Mouse (Mus musculus) adrenal gland, postnatal 14 days (tissue): ENCODE results near the gene Nfkbia. TPM values are rescaled to one million over a fixed set of nuclear protein-coding genes. Genes with fewer than 3 reads are reported as not detected.

Source experiments
- DNase-seq: peaks from one replicate; pipeline ENCODE4 v3.0.0; 2021; ENCODE audit warnings: mixed read lengths
- total RNA-seq: library from RNA; stranded (reverse); gene quantifications from 2 replicates; pipeline ENCODE4 v1.2.3, GENCODE M21; 2021

Gene Nfkbia
- total RNA-seq, 1 experiment from 2014 or later = 95.5 TPM

DNA sequence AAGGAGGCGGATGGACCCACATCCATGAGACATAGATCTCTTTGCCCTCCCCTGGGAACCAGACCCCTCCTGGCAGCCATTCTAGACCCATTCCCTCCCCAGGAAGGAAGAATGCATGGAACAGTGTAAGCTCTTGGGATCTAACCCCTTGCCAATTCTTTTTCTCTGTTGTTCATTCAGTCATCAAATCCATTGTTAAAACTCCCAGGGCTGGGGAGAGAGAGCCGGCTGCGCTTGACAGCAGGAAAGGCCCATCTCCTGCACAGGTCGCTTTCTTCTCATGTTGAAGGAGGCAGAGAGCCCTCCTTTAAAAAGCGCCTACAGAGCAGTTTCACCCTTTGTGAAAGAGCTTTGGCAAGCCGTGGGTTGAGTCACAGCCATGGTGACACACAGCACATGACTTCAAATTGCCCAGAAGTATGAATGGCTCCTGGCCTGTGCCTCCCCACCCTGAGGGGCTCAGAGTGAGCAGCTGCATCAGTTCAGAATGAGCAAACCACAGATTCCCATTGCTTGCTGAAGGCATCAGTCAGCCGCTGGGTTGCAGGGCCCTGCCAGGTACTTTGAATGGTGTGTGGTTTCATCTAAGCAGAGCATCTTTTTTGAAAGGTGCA lies 26.3 kb downstream of the Nfkbia start:
- DNase-seq = peak; percentile 81

DNA sequence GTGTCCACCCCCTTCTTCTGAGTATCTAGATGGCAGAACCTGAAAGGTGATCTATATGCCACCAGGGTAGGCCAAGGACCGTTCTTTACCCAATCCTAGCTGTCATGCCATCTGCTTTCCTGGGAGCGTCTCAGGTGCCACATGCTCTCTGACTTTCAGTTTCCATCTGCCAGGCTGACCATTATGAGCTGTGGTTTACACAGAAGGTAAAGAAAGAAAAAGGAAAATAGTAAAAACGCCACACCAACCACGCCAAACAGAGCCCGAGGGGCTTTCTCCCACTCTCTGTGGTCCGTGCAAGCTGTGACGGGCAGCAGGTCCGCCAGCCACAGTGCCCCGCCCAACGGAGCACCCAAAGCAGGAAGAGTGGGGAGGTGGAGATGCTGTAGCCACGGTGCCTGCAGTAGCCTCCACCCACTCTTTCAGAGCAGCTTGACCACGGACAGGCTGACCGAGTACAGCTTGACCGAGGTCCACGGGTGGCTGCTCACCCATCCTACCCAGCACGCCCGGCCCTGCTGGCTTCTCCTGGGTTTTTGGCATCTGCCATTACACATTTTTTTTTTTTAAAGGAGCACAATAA lies 27.0 kb downstream of the Nfkbia start:
- DNase-seq = no peak

DNA sequence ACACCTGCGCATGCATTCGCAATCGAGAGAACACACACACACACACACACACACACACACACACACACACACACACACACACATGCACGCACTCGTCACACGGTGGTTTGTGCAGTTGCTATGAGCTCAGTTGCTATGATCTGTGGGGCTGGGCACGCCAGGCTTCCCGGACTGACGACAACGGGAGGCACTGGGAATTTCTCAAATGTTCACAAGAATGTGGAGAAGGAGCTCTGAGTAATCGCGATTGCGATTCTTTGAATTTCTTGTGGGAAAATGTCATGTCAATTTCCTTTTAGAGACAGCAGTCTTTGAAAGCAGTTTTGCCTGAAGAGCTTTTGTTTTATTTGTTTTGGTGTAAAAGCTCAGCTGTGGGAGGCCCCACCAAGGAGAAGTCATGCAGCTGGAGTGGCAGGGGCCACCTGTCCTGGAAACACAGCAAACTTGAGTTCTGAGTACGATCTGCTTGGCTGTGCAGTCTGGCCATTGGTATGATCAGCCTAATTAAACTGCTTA lies 27.5 kb downstream of the Nfkbia start:
- no peak for DNase-seq

DNA sequence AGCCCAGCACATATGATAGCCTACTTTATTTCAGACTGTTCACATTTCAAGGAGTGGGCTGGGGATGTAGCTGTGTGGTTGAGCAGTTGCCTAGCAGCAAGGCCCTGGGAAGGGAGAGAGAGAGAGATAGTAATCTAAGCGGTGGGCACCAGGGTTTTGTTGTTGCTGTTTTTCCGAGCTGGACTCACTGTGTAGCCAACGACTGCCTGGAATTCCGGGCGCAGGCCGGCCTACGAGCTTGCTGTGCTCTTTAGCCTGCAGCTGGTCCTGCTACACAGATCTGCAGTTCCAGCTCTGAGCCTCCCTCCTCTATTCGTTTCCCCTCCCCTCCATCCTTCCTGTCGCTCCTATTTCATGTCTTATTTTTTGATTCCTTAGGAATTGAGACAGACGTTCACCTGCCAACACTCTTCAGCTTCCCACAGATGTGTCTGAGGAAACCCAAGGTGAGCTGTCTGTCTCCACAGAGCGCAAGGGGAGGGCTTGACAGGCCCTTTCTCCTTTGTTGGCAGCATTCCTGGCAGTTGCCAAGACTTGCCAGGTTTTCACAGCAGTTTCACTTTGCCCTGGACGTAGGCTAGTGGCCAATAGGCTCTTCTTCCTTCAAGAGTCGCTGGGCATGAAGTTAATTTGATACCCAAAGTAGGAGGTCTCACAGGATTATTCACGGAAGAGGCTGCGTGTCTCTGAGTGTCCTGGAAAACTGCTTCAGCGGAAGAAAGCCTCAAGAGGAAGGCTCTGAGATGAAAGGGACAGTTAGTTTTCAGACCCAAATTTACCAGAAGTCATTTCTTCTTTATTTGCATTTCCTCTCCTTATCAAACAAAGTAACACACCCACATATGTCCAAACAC lies 28.2 kb downstream of the Nfkbia start:
- peak; percentile 85 for DNase-seq

DNA sequence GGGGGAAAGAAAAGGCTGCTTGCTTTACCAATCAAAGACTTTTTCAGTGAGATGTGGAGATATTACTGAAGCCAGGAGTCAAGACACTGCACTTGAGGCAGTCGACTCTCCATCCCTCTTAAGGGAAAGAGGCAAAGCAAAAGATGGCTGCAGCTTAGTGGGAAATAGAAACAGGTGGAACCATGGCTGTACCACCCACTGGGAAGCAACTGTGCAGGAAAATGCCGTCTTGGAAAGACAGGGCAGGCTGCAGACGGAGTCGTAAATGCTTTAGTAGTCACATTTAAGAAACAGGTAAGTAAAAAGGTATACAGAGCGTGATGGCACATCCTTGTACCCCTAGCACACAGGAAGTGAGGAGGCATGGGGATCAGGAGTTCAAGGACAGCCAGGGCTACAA lies 29.4 kb downstream of the Nfkbia start:
- no peak for DNase-seq

DNA sequence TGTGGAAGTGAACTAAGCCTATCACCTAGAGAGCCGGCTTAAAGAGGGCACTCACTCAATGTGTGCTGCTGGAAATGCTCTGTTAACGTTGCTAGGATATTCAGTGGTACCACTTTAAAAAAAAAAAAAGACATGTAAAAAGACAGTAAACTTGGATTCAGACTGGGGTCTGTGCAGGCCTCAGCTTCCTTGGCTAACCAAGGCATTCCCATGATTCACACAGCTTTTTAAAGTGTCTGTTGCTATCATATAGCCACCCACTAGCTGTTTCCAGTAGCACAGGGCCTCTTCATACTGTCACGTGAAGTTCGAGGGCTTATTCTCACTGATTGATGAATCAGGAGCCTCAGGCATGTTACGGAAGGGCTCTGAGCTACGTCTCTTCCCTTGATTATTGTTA lies 30.0 kb downstream of the Nfkbia start:
- no peak for DNase-seq

DNA sequence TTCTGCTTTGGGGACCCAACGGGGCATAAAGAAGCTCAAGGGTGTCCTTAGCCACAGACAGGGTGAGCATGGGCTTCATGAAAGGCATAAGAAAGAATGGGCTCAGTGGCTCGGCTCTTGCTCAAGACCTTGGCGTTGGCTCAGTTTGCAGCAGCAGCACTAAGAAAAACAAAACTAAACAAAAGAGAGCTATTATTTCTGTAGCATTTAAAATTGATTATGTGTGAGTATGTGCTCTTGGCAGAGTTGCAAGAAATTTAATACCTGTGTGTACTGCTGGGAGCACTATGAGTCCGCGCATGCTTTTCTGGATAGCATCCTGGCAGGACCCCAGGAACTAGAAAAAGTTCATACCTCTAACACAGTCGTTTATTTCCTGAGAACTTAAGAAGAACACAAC lies 30.7 kb downstream of the Nfkbia start:
- DNase-seq = peak; percentile 48

DNA sequence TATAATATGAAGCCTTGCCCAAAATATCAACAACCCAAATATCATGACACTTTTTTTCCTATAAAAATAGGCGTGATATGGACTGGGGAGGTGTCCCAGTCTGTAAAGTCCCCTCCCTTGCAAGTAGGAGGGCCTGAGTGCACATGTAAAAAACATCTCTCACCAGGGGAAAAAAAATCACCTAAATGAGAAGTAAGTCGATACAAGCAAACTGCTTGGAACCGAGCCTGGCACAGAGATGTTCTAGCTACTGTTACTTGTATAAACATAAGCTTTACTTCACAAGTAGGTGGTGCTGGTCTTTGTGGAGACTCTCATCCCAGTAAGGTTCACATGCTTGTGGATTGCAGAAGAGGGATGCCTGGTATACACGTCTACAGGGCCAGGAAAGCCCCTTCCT lies 31.5 kb downstream of the Nfkbia start:
- DNase-seq = no peak

DNA sequence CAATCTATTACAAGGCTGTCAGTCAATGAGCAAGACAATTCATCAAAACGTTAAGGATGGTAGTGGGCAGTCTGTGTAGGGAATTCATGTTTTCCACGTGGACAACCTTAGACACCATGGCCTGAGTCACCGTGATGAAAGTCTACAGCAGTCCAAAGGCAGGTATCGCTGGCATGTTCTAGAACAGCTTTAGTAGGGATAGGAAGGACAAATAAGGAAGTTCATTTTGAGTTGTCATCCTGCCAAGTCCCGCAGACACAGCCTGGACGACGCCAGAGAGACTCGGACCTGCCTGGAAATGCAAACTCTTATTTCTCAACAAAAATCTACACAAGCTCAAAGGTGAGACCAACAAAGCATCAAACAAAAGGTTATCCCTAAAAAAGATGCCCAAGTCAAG lies 32.7 kb downstream of the Nfkbia start:
- DNase-seq = no peak

DNA sequence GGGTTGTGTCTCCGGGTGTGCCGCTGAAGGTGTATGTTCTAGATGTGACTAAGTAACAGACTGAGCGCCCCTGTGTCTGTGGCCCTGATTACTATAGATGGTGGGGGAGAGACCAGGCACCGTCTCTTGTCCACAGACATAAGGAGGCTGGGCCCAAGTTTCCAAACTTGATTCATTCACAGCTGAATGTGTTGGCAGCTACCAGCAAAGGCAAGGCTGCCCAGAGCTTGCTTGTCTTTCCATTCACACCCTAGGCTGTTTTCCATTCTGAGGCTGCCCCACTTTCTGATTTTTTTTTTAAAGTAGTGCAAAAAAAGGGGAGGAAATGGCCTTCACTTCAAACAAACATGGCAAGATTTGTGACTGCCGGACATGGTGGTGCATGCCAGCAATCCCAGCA lies 35.6 kb downstream of the Nfkbia start:
- peak; percentile 44 for DNase-seq

DNA sequence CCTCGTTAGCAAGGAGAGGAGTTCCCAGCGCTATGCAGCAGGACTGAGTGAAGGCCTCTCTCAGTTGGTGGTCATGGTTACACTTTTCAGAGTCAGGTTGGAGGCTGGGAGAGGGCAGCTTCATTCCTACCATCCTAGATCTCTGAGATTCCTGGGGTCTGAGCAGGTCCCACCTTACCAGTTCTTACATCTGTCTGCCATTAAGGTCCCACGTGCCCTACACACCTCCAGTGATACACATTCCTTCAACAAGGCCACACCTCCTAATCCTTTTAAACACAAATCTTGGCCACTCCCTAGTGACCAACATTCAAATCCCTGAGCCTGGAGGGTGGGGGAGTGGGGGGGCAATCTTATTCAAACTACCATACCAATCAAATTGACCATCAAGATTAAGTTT lies 36.3 kb downstream of the Nfkbia start:
- no peak for DNase-seq

DNA sequence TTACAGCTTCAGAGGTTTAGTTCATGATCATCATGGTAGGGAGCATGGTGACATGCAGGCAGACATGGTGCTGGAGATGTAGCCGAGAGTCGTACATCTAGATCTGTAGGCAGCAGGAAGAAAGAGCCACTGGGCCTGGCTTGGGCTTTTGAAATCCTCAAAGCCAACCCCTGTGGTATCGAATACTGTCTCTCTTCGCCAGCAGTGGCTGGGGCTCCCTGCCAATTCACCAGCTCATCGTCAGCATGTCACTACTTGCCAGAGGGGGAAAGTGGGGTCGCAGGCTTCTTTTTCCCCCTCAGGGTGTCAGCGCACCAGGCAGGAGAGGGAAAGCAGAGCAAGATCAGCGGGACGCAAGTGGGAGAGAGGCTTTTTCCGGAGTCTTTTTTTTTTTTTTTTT lies 37.2 kb downstream of the Nfkbia start:
- DNase-seq = peak; percentile 8

DNA sequence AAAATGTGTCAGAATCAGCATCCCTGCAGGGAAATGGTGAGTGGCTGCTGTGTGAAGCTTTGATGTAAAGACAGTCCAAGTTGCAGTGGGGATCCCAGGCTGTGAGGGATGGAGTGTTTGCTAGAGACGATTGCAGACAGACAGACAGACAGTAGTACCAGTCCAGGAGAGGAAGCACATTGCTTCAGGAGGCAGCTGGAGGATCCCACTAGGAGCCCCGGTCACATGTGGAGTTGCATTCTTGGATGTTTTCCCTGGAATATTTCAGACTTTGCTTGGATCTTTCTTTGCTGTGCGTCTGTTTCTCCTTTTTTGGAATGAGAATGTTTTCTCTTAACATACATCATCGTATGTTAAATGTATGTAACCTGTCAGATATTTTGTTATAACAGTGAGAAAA lies 38.5 kb downstream of the Nfkbia start:
- DNase-seq = no peak

DNA sequence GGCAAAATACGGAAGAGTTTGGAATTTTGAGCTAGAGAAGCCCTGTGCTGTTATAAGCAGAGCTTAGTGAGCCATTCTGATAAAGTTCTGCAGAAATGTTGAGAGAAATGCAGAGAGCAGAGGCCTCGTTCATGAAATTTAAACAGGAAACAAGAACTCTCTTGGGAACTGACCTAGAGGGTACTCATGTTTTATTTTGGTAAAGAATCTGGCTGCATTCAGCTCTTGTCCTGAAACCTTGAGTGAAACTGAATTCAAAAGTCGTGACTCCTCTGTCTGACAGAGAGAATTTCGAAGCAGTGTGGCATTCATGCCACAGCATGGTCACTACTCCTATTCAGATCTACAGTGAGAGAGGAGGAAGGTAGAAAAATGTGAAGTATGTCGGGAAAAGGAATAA lies 39.6 kb downstream of the Nfkbia start:
- DNase-seq = no peak

DNA sequence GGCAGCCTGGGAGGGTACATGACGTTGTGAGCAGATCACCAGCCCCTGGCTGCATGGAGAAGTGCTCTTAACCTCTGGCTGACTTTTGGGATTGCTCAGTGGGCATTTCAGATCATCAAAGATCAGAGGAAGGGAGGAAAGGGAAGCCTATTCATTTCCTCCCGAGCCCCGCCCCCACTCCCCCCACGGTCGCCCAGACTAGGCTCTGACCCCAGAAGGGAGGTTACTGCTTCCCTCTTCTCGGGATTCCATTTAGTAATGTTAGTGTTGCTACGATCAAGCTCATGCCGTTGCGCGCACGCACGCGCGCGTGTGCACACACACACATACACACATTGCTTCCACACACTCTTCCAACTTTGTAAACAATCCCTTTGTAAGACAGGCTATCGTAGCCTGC lies 42.0 kb downstream of the Nfkbia start:
- DNase-seq = no peak

DNA sequence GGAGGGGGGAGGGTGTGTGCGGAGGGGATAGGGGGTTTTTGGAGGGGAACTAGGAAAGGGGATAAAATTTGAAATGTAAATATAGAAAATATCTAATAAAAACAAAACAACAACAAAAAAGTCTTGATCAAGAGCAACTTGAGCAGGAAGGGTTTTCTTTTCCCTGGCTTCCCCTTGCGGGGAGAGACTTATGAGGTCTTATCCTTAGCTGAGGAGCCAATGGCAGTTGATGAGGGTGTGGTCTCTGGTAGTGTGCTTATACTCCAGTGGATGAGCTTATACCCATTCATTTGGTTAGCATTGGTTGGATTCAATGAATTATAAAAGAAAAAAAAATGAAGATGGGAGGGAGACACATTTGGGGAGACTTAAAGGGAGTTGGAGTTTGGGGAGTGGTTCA lies 43.4 kb downstream of the Nfkbia start:
- DNase-seq = no peak

DNA sequence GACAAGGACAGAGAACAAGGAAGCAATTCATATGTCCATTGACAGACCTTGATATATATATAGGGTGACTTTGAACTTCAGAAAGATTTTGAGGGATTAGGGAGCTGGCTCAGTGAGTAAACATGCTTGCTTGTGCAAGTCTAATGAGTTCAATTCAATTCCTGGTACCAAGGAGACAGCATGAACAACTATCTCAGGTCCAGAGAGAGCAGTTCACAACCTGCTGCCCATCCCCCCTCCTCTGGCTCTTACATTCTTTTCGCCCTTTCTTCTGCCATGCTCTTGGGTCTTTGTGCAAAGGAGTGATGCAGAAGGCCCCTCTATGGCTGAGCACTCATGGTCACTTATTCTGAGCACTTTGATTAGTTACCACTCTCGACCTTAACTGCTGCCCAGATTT lies 44.0 kb downstream of the Nfkbia start:
- no peak for DNase-seq

DNA sequence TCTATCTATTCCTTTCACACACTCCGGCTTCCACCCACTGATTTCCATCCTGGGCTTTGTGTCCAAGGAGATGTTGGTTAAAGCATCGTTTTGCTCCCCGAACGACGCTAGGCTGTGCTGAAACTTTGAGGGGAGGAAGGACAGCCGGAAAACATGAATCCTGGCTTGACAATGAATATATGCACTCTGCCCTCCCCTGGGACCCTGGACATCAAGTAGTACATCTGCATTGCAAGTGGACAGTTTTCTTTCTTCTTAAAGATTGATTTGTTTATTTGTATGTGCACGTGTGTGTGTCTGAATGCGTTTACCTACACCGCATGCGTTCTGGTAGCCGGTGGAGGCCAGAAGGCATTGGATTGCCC lies 45.1 kb downstream of the Nfkbia start:
- DNase-seq = no peak

DNA sequence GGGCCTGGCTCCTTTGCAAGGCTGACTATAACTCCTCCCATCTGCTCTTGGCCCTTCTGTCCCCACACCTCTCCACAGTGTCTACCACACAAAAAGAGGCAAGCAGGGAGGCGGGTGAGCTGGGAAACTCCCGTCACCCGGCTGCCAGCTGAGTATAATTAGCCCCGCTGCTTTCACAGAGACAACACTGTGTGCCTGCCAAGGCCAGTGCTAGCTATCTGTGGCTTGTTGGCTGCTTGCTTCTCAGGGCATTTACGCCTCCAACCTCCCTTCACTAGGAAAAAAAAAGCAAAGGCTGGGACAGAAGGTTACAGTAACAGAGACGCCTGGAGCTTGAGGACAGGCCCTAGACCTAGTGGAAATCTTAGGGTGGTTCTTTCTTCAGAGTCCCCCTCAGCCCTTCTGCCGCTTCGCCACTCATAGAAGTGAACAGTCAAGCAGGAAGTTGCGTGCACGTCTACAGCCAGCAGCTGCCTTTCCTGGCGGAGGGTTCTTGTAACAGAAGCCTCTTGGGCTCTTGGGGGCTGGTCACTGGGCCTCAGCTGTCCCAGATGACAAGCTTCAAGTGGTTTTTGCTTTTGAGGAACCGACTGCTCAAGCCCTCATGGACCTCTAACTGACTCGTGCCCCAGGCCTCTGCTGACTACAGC lies 45.6 kb downstream of the Nfkbia start:
- DNase-seq = peak; percentile 85

DNA sequence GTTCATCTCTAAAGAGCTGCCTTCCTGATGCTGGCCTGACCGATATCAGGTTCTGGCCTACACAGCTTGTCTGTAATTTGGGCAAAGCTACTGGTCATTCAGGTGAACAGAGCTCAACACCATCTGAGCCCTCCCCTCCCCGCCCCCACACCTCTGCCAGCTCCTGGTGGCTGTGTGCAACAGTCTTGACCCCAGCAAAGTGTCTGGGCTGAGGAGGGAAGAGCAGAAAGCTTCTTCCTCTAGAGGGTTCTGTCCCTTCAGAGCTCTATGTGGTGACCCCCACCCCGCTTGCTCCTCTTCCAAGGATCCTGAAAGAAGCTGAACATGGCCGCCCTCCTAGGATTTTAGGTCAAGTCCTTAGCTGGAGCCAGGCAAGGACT lies 46.1 kb downstream of the Nfkbia start:
- no peak for DNase-seq

DNA sequence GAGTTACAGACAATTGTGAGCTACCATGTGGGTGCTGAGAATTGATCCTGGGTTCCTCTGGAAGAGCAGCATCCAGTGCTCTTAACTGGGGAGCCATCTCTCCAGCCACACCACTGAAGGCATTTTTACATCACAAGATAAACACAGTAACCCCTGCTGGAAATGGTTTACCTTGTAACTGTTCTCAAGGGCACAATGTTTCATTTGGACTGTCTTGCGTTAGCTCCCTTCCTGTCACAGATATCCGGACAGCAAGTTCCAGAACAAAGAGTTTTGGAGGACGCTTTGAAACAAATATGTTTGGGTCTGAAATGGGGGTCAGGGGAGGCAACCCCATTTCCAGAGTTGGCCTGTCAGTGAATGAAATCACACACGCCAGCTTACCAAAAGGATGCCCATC lies 46.9 kb downstream of the Nfkbia start:
- DNase-seq = peak; percentile 34

DNA sequence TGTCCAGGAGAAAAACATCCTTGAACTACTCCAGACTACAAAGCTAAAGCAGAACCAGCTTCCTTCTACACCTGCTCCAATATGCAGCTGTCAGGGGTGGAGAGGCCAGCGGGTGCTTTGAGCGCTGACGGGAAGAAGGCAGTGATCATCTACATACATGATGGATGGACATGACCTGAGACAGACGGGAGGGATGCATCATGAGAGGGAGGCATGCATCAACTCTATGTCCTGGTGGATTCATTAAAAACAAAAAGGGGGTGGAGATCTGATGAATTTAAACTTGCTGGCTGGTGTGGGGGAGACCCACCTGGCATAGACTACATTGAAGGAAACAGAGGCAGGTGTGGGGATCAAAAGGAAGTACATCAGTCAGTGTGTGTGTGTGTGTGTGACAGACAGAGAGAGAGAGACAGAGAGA lies 48.4 kb downstream of the Nfkbia start:
- no peak for DNase-seq
